Mouse (Mus musculus) liver, embryonic 12.5 days (tissue): ENCODE measurements around the gene Ankrd34c. TPM values are rescaled to one million over a fixed set of nuclear protein-coding genes. Genes with fewer than 3 reads are reported as not detected.

ENCODE experiments used
- polyA plus RNA-seq: library from polyadenylated mRNA; unstranded; fragments of >200 nt; fragmentation: Nextera tagmentation; extraction: Ambion mirVana; gene quantifications from 2 replicates; pipeline ENCODE4 v1.2.1, GENCODE M21; 2016

Ankrd34c gene
- polyA plus RNA-seq, 1 experiment from 2014 or later = not detected

Other genes with a start within 250 kb of the Ankrd34c start
- not detected in 2 replicates for gene Minar1, start 115.3 kb downstream of the Ankrd34c start, polyA plus RNA-seq
- gene Tmed3, start 33.4 kb downstream of the Ankrd34c start, polyA plus RNA-seq = 40.2 and 41.4 TPM in 2 replicates
- gene Rasgrf1, start 171.4 kb upstream of the Ankrd34c start, polyA plus RNA-seq = 0.14 TPM in 1 of 2 replicates, not detected in the other